Mouse (Mus musculus): ENCODE results near the gene Hoxc10. TPM values are rescaled to one million over a fixed set of nuclear protein-coding genes. Genes with fewer than 3 reads are reported as not detected.

Gene Hoxc10
- total RNA-seq, 2 experiments from 2014 or later = not detected

- intact Hi-C loops (cut with DNase I) = no loop called here
- no peak for DNase-seq
Measured at GRCm38 (mm10) chr15:102984521-102984920, 17.9 kb downstream of the Hoxc10 start.

GRCm38 (mm10) chr15:102984925-102985324, 18.3 kb downstream of the Hoxc10 start:
- intact Hi-C loops (cut with DNase I) = loop anchor here (5.0 kb wide), 2 partner anchors 147 to 322 kb away; no protein-coding TSS in a partner anchor
- no peak for DNase-seq

- intact Hi-C loops (cut with DNase I) = loop anchor here (1.0 to 5.0 kb wide), 5 partner anchors 145 to 320 kb away; no protein-coding TSS in a partner anchor
- DNase-seq = peak; percentile 92 to 97
Measured at GRCm38 (mm10) chr15:102987124-102987833, 20.7 kb downstream of the Hoxc10 start.

GRCm38 (mm10) chr15:102988078-102988477, 21.5 kb downstream of the Hoxc10 start:
- intact Hi-C loops (cut with DNase I) = loop anchor here (5.0 kb wide), 2 partner anchors 144 to 319 kb away; no protein-coding TSS in a partner anchor

GRCm38 (mm10) chr15:102990461-102991397, 24.1 kb downstream of the Hoxc10 start, which contains the start of gene Hoxc8:
Hoxc8 (plus strand) TSS chr15:102990607.
- DNase-seq = no peak
- intact Hi-C loops (cut with DNase I) = no loop called here

More at GRCm38 (mm10) chr15:102988078-102988477, 21.5 kb downstream of the Hoxc10 start:
- DNase-seq = no peak

DNA sequence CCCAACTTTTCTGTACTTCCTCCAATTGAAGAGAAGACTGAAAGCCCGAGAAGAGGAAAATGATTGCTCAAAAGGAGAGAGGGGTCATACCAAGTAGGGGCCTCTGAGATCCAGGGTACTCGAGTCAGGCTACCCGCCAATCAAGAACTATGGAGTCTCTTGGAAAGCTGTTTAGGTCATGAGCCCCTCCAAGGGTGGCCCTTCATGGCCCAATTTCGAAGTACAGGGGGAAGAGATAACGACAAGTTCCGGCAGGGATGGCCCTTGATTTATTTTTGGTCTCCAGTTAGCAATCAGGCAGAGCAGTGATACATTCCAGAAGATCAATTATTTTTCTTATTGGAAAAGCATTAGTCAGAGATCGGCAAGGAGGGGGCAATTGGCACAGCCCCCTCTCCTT, 25.2 kb downstream of the Hoxc10 start:
- intact Hi-C loops (cut with DNase I) = no loop called here
- no peak for DNase-seq

- DNase-seq = no peak
- intact Hi-C loops (cut with DNase I) = no loop called here
Measured at GRCm38 (mm10) chr15:102992206-102992605, 25.6 kb downstream of the Hoxc10 start.

DNA sequence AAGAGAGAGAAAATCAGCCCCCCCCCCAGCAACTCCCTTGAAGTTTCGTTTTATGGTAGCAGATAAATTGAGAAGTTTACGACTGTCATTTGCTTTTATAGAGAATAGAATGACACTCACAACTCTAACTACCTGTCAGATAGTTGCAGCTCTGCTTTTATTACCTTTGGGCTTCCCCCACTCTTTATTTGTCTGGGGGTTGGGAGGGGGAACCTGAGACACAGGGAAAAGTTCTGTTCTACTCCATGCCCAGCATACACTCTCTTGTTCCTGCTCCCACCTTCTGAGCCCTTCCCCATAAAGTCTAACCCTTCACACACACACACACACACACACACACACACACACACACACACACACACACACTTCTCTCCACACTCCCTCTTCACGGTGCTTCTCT, 26.3 kb downstream of the Hoxc10 start:
- intact Hi-C loops (cut with DNase I) = no loop called here
- DNase-seq = no peak

DNA sequence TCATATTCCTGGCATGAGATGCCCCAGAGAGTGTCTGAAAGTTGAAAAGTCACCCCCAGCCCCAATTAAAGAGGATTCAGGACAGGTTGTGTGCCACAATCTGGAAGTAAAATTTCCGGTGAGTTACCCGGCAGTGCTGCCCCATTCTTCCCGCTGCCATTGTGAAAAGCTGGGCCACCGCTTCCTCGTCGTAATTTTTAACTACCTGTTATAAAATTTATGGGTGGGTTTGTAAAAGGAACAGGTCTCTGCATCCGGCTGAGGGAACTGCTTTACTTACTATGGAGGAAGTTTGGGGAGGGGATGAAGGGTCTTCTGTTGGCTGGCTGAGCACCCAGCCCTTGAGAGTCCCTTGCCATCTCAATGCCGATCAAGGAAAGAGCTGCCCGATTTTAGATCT, 30.0 kb downstream of the Hoxc10 start:
- intact Hi-C loops (cut with DNase I) = no loop called here
- no peak for DNase-seq

DNA sequence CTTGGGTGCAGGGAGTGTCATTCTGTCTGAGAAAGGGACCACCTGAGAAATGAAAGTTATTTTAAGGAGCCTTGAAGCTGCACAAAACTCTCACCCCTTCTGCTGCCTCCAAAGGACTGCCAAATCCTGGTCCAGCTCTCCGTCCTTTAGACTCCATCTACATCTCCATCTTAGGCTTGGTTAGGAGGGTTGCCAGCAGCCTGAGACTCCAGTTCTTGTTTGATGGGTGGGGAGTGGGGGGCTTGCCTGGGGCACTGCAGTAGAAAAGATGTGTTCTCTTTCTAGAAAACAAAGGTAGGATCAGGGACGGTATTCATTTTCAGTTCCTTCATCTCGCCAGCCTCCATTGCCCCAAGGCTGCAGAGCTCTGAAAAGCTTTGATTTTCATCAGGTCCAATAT, 30.8 kb downstream of the Hoxc10 start:
- intact Hi-C loops (cut with DNase I) = no loop called here
- DNase-seq = no peak

GRCm38 (mm10) chr15:102997939-102998355, 31.4 kb downstream of the Hoxc10 start, which contains the start of gene Hoxc6:
Hoxc6 (plus strand) TSS chr15:102998257.
- intact Hi-C loops (cut with DNase I) = no loop called here
- DNase-seq = no peak

GRCm38 (mm10) chr15:102998608-102999182, 32.1 kb downstream of the Hoxc10 start:
- intact Hi-C loops (cut with DNase I) = no loop called here
- DNase-seq = no peak

DNA sequence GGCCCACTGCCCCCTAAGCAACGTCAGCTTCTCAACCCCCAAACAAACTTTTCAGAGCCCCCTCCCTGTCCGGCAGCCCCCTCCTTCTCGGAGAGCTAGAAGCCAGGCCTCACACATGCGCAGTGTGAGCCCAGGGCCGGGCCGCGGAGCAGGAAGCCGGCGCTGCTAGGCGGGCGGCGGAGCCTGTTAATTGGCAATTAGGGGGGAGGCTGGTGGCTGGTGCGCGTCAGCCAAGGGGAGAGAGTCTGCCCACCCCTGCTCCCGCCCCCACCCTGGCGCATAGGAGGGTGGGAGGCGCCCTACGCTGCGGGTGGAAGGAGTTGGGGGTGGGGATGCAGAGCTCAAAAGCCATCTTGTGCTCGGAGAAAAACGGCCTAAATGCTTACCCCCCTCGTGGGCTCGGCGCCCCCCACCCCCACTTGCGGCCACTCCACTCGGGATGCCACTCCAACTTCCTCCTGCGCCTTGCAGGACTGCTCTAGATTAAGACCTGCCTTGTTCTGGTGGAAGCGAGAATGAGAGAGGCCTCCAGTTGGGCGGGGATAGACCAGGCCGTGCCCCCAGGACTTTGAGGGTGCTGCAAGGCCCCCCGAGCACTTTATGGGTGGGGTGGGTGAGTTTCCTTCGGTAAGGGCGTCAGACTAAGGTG, 32.7 kb downstream of the Hoxc10 start:
- peak; percentile 63 to 65 for DNase-seq
- intact Hi-C loops (cut with DNase I) = no loop called here

DNA sequence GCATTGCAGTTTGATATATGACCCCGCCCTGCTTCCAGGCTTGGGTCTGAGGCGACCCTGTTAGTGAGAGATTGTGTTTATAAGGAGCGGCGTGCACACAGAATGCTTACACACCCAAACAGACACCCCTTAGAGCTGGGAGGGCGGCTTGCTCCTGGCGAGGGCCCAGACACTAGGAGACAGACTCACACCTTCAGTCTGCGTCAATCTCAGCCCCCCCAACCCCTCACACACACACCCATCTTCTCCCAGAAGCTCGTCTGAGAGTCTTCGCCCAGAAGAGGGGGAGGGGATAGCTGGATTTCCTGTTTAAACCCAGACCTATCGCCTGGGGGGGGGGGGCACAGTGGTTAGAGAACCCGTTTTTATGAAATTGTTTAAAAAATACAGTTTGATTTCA, 33.4 kb downstream of the Hoxc10 start:
- DNase-seq = no peak
- intact Hi-C loops (cut with DNase I) = no loop called here

- DNase-seq = no peak
- intact Hi-C loops (cut with DNase I) = no loop called here
Measured at GRCm38 (mm10) chr15:103000501-103000901, 33.9 kb downstream of the Hoxc10 start.

GRCm38 (mm10) chr15:103001370-103001769, 34.8 kb downstream of the Hoxc10 start:
- intact Hi-C loops (cut with DNase I) = no loop called here
- no peak for DNase-seq

GRCm38 (mm10) chr15:103002156-103002555, 35.6 kb downstream of the Hoxc10 start:
- intact Hi-C loops (cut with DNase I) = no loop called here
- no peak for DNase-seq

- intact Hi-C loops (cut with DNase I) = no loop called here
- no peak for DNase-seq
Measured at GRCm38 (mm10) chr15:103002821-103003448, 36.3 kb downstream of the Hoxc10 start.

- intact Hi-C loops (cut with DNase I) = no loop called here
- no peak for DNase-seq
Measured at GRCm38 (mm10) chr15:103005308-103005707, 38.7 kb downstream of the Hoxc10 start.

- no peak for DNase-seq
- intact Hi-C loops (cut with DNase I) = no loop called here
Measured at GRCm38 (mm10) chr15:103005797-103006196, 39.2 kb downstream of the Hoxc10 start.
